Mouse (Mus musculus) cerebellum, postnatal 10 days (tissue): ENCODE data around the gene Gm42906.

Source experiments
- DNase-seq, 2 experiments: peaks; one replicate each; pipeline ENCODE4 v3.0.0; 2021; ENCODE audit warnings: mixed read lengths in 2 of 2

The Gm42906 gene

GRCm38 (mm10) chr5:151232576-151233299 lies 195.2 kb downstream of the Gm42906 start:
- DNase-seq, result no peak

GRCm38 (mm10) chr5:151231861-151232260 lies 196.1 kb downstream of the Gm42906 start:
- DNase-seq, result peak; percentile 12 to 14

- DNase-seq, result peak; percentile 8 to 39
Measured at GRCm38 (mm10) chr5:151231411-151231810, 196.6 kb downstream of the Gm42906 start.

- peak; percentile 13 to 35 for DNase-seq
Measured at GRCm38 (mm10) chr5:151230427-151230826, 197.5 kb downstream of the Gm42906 start.

- peak in 1 of 2 experiments; percentile 10 for DNase-seq
Measured at GRCm38 (mm10) chr5:151228367-151229005, 199.5 kb downstream of the Gm42906 start.

- no peak for DNase-seq
Measured at GRCm38 (mm10) chr5:151223696-151224366, 204.1 kb downstream of the Gm42906 start.

- DNase-seq, result no peak
Measured at GRCm38 (mm10) chr5:151222791-151223190, 205.2 kb downstream of the Gm42906 start.

- peak in 1 of 2 experiments; percentile 16 for DNase-seq
Measured at GRCm38 (mm10) chr5:151218689-151219115, 209.3 kb downstream of the Gm42906 start.

- no peak for DNase-seq
Measured at GRCm38 (mm10) chr5:151213097-151213496, 214.9 kb downstream of the Gm42906 start.

GRCm38 (mm10) chr5:151210869-151211268 lies 217.1 kb downstream of the Gm42906 start:
- DNase-seq, result no peak

- DNase-seq, result no peak
Measured at GRCm38 (mm10) chr5:151210060-151210459, 217.9 kb downstream of the Gm42906 start.

- DNase-seq, result no peak
Measured at GRCm38 (mm10) chr5:151205017-151205416, 222.9 kb downstream of the Gm42906 start.

GRCm38 (mm10) chr5:151202925-151203324 lies 225.0 kb downstream of the Gm42906 start:
- DNase-seq, result no peak

GRCm38 (mm10) chr5:151201220-151201619 lies 226.7 kb downstream of the Gm42906 start:
- no peak for DNase-seq

GRCm38 (mm10) chr5:151199235-151199634 lies 228.7 kb downstream of the Gm42906 start:
- DNase-seq, result no peak

GRCm38 (mm10) chr5:151196603-151197272 lies 231.2 kb downstream of the Gm42906 start:
- DNase-seq, result no peak

- no peak for DNase-seq
Measured at GRCm38 (mm10) chr5:151193885-151194520, 234.0 kb downstream of the Gm42906 start.

- DNase-seq, result no peak
Measured at GRCm38 (mm10) chr5:151192266-151192665, 235.7 kb downstream of the Gm42906 start.

- DNase-seq, result no peak
Measured at GRCm38 (mm10) chr5:151190764-151191163, 237.2 kb downstream of the Gm42906 start.

GRCm38 (mm10) chr5:151189789-151190378 lies 238.1 kb downstream of the Gm42906 start:
- DNase-seq, result peak; percentile 62 to 64

GRCm38 (mm10) chr5:151189321-151189720 lies 238.6 kb downstream of the Gm42906 start:
- DNase-seq, result no peak

GRCm38 (mm10) chr5:151188659-151189058 lies 239.3 kb downstream of the Gm42906 start:
- no peak for DNase-seq
